Mouse (Mus musculus) embryo, embryonic 10.5 days (tissue): ENCODE data around the gene Zfp872.
"Not testable (repeated sequence)": the region's sequence is repeated elsewhere in the genome, so short reads cannot be mapped to it uniquely, and the experiment has no call there.

Experiments used
- DNase-seq: peaks from one replicate; pipeline ENCODE4 v3.0.0-alpha.2; 2015; ENCODE audit warnings: low spot score

Gene Zfp872

DNA sequence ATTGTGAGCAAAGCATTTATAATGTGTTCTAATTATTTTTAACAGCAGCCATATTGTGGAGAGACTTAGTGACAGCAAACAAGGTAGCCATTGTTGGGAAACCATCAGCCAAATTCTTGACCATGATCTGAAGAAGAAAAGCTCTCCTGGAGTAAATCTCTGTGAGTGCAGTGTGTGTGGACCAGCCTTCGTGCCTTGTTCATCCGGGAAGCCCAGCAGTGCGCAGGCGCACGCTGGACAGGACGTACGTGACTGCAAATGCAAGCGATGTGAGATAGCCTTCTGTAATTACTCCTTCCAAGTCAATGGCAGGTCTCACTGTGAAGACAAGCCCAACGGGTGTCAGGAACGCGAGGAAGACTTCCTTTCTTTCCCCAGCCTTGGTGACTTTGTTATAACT, 18.6 kb upstream of the Zfp872 start:
- DNase-seq = no peak

DNA sequence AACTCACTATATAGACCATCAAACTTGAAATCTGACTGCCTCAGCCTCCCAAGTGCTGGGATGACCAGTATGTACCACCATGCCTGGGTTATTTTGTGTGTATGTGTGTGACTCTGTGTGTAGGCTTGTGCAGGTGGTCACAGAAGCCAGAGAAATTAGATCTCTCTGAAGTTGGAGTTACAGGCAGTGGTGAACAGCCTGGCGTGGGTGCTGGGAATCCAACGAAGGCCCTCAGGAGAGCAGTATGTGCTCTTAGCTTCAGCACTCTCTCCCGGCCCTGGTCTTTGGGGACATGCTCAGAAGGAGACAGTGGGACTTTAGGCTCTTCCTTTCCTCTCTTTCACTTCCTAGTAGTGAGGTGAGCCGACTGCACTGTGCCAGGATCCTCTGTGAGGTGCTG, 15.6 kb upstream of the Zfp872 start:
- no peak for DNase-seq

DNA sequence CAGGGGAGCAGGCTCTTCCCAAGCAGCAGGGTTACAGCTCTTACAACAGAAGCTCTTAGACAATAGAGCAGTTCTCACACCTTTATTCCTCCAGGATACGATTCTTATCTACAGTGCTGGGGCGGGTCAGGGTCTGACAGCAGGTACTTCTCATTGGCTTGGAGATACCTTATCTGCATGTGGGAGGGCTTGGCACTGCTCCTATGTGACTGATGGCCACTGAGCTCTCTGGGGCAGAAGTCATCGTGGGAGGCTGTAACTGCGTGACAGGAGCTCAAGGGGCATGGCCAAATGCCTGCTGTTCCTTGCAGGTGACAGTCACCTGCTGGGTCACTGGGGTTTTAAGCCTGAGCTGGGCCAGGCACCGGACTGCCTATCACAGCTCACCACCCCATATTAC, 8.5 kb downstream of the Zfp872 start:
- no peak for DNase-seq

DNA sequence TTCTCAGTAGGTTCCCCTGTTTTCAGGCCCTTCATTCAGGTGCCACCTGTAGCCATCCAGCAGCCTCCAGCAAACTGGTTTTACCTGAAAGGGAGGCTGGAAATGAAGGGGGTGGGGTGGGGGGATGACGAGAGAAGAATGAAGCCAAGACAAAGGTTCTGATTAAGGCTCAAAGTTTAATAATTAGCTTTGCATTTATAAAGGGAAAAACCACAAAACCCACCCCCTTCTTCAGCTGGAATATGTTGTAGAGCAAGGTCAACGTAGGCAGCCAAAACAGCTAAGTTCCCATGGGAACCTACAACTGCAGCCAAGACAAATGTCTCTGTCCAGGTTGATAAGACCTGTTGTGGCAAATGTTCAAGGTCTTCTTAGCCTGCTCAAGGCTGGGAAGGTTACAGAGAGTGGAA, 25.9 kb downstream of the Zfp872 start:
- no peak for DNase-seq

- no peak for DNase-seq
These were observed 26.7 kb downstream of the Zfp872 start for GRCm38 (mm10) chr9:22214549-22214948.

DNA sequence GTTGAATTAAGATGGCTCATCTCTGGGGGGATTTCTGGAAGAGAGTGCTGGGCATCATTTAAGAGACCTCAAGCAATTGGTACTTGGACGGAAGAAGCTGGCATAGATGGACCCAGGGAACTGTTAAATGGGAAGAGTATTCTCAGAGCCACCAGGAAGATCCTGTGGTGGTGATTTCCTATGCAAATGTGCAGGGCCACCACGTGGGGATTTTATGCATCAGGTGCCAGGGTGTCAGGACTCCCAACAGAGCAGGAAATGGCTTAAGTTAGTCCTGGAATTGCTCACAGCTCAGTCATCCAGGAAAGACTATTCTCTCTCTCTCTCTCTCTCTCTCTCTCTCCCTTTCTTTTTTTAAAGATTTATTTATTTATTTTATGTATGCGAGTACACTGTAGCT, 28.8 kb downstream of the Zfp872 start:
- no peak for DNase-seq

GRCm38 (mm10) chr9:22217858-22218493, 30.1 kb downstream of the Zfp872 start:
- no peak for DNase-seq

- DNase-seq = no peak
These were observed 36.2 kb downstream of the Zfp872 start for GRCm38 (mm10) chr9:22224066-22224465.

GRCm38 (mm10) chr9:22224536-22225503, 36.9 kb downstream of the Zfp872 start:
- DNase-seq = peak; percentile 70

DNA sequence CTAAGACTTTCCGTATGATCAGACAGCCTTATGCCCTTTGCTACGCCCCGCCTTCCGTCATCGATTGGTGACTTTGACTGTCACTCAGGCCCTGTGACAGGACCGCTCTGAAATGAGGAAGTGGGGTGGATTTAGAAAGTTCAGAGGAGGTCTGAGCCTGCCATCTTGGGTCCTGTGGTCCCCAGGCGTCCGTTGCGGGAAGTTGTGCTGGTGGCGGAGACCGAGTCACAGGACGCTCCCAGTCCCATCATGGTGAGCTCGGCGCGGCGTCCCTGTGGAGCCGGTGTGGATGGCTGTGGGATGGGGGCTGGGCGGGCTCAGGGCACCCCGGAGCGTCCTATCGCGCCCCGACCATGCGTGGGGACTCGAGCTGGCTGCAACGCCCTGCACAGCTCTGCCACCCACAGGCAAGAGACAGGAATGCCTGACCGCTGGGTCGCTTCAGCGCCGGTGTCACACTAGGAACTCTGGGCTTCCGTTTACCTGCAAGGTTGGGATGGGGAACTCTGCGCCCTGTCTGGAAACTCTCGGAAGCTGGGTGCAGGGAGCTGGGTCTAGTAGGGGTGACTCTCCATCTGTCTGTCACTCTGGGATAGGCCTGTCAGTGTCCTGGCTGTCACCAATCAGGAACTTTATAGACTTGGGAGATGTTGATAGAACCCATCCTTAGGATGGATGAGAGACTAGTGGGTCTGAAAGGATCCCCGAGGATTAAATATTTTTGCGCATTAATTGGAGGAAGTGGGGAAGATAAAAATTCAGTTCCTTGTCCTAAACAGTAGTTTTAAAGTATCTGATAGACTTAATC, 37.9 kb downstream of the Zfp872 start, which contains the start of gene Zfp809:
Gene Zfp809 (plus strand): TSS at position 134 of the 808 bp plus-strand sequence.
- DNase-seq = peak; percentile 99

- not testable (repeated sequence) for DNase-seq
These were observed 38.4 kb downstream of the Zfp872 start for GRCm38 (mm10) chr9:22226389-22226673.

DNA sequence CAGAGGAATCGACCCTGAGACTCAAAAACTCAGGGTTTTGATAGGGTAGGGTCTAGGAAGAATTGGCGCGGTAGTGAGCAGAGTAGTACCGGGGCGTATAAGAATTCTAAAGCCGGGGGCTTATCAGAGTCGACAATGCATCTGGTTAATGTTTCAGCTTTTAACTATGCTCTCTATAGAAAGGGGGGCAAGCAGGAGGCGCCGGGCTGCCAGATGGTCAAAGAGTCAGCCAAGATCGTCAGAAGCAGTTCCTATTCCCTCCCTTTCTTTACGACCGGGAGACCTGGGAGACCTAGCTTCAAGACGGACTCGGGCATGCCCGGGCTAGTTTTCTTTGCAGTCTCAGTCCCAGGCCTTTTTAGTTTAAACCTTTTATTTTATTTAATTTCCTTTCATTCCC, 39.0 kb downstream of the Zfp872 start:
- DNase-seq = no peak

- DNase-seq = no peak
These were observed 41.6 kb downstream of the Zfp872 start for GRCm38 (mm10) chr9:22229386-22230026.

- DNase-seq = no peak
These were observed 42.2 kb downstream of the Zfp872 start for GRCm38 (mm10) chr9:22230061-22230460.

DNA sequence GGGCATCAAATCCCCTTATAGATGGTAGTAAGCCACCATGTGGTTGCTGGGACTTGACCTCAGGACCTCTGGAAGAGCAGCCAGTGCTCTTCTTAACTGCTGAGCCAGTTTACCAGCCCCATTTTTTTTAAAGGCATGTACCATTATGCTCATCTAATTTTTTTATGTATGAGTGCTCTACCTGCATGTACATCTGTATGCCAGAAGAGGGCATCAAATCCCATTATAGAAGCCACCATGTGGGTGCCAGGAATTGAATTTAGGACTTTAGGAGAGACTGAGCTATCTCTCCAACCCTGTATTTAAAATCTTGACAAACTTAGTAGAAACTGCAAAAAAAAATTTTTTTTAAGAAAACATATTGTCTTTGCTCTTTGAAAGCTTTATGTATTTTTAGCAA, 42.7 kb downstream of the Zfp872 start:
- peak; percentile 17 for DNase-seq

DNA sequence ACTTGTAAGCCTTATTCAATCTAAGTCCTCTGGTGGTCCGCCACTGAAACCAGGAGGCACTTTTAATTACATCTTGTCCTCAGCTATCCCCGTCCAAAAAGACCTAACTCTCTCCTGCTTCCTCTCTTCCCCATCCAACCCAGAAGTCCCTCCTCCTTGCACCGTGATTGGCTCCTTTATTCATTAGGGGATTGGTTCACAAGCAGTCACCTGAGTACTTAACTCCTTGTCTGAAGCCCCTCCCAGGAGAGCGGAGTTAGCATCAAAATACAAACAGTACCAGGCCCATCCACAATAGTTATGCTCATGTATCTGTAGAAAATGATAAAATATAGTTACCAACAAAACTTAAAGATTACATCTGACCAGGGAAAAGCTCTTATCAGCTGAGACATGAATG, 52.1 kb downstream of the Zfp872 start:
- no peak for DNase-seq

DNA sequence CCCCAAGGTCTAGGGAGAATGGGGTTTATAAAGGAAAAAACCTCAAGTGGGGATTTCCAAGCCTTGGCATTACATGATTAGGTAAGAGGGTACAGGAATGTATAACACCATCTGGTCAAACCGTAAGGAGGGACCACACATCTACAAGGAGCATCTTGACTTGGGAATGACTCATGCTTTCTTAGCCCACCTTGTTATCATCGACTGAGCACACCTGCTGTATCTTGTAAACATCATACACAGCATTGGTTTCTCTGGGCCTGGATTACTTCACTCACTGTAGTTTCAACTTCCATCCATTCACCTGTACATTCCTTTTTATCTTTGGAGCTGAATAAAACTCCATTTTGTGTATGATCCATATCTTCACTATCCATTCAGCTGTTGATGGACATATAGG, 56.4 kb downstream of the Zfp872 start:
- no peak for DNase-seq
